Mouse (Mus musculus) ovary, postnatal 14 days (tissue): Measurements from ENCODE around the gene Qtrt2.

Experiments
- DNase-seq: peaks from one replicate; pipeline ENCODE4 v3.0.0; 2022; ENCODE audit warnings: low spot score

Qtrt2 gene

GRCm38 (mm10) chr16:43926341-43926859 is at the start of gene Qtrt2:
Qtrt2 (minus strand) TSS chr16:43926809.
- no peak for DNase-seq

GRCm38 (mm10) chr16:43973606-43974220 is 47.1 kb upstream of the Qtrt2 start:
- DNase-seq: no peak

DNA sequence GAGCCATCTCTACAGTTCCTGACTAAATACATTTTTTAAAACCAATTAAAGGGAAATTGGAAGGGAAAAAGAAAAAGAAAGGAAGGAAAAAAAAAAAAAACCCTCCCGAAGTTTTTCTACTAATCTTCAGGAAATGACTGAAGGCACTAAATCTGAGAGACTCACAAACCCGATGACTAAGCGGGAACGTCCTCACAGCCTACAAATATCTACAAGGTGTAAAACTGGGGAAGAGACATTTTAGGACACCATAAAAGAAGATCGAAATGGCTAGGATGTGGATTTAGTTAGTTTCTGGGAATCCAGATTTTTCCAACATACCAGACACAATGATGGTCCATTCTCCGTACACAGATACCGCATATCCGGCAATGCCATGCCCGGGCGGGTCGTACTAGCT is 46.5 kb upstream of the Qtrt2 start:
- DNase-seq: no peak

DNA sequence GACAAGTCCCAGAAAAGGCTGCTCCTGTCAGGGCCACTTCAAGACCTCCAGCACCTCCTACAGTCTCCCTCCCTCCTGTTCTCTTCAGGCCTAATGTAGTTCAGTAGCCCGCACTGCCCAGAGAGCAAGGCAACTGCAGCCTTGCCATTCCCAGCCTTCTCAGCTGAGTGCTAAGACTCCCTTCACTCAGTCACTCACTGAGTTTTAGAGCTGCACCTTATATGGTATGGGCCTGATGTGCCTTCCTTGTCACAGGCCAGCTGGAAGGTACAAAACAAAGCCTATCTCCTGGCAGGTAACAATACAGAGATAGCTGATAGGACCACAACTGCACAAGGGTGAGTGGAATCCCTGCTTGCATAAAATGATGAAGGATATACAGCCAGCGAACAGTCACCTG is 45.8 kb upstream of the Qtrt2 start:
- no peak for DNase-seq

DNA sequence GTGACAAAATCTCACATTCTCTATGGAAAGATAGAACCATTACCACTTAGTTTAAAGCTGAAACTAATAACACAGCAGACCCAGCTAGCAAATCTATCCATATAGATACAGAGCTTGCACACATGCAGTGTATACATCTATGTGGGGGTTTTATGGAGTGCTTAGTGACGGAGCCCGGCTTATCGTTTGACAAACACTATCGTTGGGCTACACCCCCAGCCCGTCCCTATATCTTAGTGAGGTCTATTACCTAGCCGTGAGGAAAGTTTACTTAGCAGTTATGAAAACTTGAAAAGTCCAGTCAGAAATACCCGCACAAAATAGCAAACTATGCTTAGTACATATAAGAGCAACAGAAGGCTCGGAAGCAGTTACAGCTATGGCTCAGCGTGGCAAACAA is 45.1 kb upstream of the Qtrt2 start:
- no peak for DNase-seq

DNA sequence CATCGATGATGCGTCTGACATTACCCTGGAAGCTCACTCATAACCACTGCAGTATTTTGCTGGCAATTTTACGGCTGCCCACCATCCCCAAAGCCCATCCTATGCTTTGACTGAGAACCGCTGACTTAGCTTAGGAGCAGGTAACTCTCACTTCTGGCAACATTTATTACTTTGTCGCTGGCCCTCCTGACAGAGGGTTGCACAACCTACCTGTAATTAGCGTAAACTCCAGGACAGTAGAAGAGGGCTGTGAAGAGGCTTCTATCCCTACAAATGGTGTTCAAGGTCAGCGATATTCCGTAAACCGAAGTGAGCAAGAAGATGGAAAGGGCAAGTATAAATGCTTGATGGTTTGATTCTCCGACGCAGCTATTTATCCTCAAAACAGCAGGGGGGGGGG is 44.6 kb upstream of the Qtrt2 start:
- no peak for DNase-seq

- no peak for DNase-seq
Measured at GRCm38 (mm10) chr16:43970426-43970825, 43.8 kb upstream of the Qtrt2 start.

DNA sequence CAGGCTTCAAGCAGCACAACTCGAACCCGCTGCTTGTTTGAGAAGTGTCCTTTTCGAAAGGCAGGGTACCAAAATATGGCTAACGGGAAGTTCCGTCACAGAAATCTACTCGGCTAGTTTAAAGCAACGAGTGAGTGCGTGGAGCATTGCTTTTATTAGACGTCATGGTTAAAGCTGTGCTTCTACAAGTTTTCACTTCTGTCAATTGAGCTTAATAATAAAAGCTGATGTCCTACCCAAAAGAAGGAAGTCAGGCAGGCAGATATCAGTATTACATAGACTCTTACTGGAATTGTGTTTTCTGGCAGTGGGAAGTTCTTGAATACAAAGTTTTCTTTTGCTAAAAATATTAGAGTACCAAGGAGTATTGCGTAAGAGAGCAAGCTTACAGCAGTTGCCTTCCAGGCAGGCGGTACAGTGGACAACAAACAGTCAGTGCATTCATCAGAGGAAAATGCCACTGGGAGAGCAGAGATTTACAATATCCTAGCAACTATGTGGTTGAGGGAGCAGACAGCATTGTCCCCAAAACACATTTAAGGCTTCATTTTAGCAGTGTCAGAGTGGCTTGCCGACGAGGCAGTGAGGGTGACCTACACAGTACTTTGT is 39.3 kb upstream of the Qtrt2 start:
- DNase-seq: no peak

GRCm38 (mm10) chr16:43963780-43964179 is 37.2 kb upstream of the Qtrt2 start:
- no peak for DNase-seq

- DNase-seq: no peak
Measured at GRCm38 (mm10) chr16:43963291-43963690, 36.7 kb upstream of the Qtrt2 start.

- DNase-seq: no peak
Measured at GRCm38 (mm10) chr16:43958038-43958437, 31.4 kb upstream of the Qtrt2 start.

DNA sequence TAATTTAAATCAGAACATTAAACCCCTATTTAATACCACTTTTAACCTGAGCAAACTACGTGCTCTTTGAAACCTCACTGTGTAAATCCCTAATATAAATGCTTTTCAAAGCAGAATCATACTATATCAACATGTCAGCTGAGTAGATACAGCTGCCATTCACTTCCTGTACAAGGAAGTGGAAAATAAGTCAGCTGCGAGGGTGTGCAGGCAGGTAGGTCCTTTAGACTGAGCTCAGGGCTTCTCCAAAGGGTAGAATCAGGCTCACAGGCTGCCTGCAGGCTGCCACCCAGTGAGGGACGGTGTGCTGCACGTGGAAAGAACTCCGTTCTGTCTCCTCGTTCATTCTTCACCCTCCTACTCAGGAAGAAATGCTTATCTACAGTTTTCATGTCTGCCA is 28.3 kb upstream of the Qtrt2 start:
- DNase-seq: no peak

GRCm38 (mm10) chr16:43951591-43951990 is 25.0 kb upstream of the Qtrt2 start:
- no peak for DNase-seq

DNA sequence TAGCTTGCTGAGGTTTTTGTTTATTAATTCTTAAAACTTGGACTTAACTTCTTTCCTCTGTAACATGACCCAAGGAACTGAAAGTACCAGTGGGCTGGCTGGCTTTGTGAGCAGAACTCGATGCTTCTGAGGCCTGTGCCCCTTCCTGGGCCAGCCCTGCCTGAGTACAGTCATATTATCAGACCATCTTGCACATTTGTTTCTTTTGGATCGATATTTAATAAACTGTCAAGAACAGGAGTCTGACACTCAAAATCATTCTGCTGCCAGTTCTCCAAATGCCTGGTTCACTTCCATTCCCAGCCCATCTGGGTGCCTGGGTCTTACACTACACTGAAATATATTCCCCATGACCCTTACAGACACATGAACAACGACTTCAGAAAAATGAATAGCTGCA is 19.3 kb upstream of the Qtrt2 start:
- no peak for DNase-seq

- no peak for DNase-seq
Measured at GRCm38 (mm10) chr16:43945351-43945750, 18.7 kb upstream of the Qtrt2 start.

DNA sequence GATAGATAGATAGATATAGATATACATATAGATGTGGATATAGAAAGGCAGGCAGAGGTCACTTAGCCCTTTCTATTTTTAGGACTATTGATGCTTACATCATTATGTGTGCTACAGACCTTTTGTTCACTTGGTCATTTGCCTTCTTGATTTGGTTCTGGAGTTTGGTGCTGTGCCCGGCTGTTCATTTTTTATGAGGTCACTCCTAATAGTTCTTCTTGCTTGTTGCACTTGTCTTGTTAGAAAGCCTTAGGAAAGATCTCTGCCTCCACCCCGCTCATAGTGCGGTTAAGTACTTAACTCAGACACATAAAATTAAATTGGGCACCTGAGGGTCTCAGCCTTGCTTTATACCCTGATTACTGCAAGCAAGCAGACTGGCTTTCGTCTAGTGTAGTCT is 14.2 kb upstream of the Qtrt2 start:
- DNase-seq: no peak

- DNase-seq: no peak
Measured at GRCm38 (mm10) chr16:43935892-43936291, 9.3 kb upstream of the Qtrt2 start.

DNA sequence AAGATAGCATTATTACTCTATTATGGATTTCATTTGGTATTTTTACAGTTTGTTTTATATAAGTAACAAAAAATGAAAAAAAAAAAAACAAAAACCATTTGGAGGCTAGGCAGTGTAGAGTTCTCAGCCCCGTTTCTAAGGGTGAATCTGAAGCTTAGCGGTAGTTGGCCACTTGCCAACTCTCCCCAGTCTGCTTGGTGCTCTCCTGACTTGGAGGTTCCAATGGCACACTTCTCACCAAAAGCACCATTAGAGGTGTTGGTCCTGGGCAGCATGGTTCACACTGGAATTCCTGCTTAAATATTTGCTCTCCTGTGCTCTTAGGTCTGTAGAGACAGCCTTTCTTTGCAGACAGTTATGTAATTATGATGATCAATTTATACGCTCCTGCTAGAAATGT is 8.8 kb upstream of the Qtrt2 start:
- DNase-seq: no peak

- no peak for DNase-seq
Measured at GRCm38 (mm10) chr16:43934856-43935255, 8.2 kb upstream of the Qtrt2 start.

GRCm38 (mm10) chr16:43933041-43933440 is 6.4 kb upstream of the Qtrt2 start:
- no peak for DNase-seq

DNA sequence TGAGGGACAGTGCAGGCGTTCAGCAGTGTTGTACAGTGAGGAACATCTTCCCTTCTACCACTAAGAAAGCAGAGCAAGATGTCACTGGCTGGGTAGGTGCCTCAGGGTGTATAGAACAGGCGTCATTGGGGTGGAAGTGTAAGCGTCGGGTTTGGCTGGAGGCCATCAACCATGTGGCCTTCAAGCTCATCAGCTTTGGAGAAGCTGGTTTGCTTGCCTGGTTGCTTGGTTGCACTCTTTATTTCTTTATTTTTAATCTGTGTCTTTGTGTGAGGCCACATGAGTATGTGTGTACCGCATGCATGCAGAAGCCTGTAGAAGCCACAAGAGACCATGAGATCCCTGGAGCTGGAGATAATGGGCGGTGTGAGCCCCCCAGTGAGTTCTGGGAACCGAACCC is 5.7 kb upstream of the Qtrt2 start:
- DNase-seq: no peak

GRCm38 (mm10) chr16:43931502-43931901 is 4.9 kb upstream of the Qtrt2 start:
- DNase-seq: no peak

DNA sequence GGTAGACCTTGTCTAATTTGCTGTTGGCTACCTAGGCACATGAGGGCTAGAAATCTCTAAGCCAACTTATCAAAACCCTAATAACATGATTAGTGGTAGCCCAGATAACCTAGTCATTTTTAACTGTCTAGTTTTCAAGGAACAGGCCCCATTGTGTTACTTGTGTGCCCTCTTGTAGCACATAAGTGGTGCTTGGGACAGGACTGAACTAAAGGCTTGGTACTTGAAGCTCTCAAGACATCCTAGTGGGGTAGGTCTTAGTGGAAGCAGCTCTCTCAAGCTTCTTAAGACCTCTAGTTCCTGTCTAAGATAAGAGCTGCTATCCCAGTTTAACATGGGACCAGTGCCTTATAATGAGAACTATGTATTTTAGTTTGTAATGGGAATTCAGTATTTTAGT is 4.0 kb upstream of the Qtrt2 start:
- no peak for DNase-seq

DNA sequence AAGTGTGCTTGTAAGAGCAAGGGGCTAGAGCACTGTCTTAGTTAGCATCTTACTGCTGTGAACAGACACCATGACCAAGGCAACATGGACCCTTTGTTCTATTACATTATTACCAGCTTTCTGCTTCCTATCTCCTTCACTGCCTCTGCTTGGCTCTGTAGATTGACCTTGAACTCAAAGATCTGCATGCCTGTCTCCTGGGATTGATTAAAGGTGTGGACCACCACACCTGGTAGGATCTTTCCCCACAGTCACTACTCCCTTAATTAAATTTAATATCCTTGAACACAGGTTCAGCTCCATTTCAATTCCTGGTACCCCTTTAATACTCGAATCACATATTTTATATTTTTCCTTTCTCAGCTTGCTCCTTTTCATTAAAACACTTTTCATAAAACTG is 763 bp downstream of the Qtrt2 start:
- no peak for DNase-seq
